Mouse (Mus musculus) lung, postnatal 25 days (tissue): ENCODE data around the gene Krt222.

Experiments
- DNase-seq: peaks from one replicate; pipeline ENCODE4 v3.0.0; 2022; ENCODE audit warnings: low spot score

The Krt222 gene

DNA sequence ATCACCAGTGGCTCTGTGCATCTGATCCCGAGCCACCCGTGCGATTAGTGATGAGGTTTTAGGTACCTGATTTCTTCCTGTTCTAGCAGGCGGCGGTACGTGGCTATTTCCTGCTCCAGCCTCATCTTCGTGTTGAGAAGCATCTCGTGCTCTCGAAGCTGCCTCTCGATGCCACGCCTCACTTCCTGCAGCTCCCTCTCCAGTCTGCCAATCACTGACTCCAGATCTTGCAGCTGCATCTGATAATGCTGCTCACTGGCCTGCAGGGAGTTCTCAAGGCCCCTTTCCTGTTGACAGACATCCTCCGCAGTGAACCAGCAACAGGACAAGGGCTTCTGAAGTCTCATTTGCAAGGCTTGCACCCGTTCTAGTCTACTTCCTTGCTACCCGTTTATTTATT lies 5.4 kb downstream of the Krt222 start:
- DNase-seq, result peak; percentile 59

DNA sequence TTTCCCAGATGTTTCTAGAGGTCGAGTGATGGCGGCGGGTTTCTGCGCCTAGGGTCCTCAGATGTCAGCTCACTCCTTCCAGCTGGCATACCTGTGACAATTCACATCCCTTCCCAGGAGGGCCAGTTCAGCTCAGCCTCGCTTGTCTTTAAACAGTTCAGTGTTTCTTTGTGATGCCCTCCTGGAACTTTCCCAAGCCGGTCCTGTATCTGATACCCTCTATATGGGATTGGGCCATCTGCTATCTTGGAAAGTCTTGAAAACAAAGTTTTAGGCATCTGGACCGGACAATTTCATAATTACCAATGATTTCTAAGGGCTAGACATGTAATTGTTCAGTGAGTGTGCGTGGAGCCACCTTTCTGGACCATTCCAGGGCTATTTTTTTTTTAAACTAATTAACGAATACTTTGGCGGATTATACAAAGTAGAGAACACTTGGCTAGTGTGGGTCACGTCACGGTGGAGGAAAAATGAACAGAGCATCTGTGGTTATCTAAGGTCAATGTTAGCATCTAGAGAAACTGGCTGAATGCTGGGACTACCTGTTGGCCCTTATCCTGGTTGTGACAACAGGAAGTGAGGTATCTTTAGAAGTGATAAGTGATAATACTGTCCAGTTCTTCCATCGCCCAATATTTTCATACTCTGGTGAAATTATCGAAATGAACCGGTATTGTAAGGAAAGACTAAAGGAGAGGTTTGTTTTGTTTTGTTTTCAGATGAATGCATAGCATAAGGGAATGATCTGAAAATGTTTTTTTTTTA lies 12.7 kb downstream of the Krt222 start:
- DNase-seq, result no peak

DNA sequence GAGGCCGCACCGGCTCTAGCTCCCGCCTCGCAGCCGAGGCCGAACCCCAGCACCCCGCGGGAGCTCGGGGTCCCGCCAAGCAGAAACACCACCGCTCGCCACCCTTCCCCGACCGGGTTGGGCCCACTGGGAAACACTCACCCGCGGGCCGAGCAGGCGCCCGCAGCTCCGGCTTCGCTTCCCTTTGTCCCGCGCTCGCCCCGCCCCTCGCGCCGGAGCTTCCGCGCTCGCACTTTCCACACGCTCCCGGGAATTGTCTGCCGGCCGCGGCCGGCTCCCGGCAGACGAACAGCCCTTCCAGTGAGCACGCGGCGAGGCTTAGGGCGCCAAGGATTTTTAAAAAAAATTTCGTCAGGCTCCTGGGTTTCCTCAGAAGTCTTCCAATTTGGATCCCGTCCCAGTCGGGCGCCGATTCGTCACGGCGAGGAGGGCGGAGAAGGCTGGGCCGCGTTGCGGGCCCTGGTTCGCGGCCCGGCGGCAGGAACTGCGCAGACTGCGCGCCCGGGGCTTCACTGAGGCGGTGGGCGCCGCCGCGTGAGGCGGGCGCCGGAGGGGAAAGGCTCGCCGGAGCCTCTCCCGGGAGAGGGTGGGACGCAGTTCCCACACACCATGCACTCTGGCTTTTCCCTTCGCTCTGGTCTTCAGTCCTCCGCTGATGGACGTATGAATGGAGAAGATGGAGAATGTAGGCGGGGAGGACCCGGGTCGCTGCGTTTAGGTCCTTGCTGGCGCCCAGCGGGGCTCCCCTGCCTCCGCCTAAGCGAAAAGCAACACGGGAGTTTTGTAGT lies 13.4 kb downstream of the Krt222 start, which contains the start of gene Smarce1:
TSS of gene Smarce1 (minus strand) at position 757 of the 788 bp plus-strand sequence.
- DNase-seq, result peak; percentile 58

DNA sequence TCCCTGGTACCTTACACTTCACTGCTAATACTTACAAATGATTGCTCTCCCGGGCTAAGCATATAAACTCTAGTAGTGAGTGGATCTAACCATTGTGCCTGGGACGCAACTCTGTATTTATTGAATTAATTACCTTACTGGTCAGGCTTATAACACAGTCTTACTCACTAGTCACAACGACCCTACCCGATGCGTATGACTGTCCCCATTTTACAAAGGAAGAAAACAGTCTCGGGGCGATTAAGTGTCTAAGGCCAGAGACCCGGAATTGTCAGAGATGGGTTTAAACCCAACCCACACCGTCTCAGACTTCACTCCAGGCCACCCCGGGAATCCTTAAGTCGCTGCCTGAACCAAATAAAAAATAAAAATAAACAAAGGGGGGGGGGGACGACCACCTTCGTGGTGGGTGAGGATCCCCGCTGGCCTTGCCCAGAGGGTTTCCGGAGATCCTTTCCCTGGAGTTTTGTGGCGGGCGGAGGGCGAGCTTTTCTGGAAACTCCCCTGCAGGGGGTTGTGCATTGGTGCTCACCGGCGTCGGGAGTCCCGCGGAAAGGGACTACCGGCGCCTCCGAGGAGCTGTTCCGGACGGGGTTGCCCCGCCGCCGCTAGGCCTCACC lies 14.1 kb downstream of the Krt222 start:
- no peak for DNase-seq

DNA sequence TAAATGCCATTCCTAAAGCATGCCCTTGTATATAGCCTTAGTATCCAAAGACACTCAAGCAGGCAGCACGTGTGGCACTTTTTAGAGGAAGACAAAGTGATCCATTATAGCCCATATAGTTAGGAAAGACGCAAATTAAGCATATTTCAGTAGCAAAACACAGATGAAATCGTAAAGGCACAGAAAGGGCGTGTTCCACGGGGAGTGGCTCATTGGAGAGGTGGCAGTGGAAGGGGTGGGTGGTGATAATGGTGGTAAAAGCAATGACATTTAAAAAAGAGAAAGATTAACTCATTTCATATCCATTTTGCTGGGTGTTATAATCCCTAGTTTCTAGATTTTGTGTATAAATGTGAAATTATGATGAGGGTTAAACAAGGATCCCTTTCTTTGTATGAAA lies 17.6 kb downstream of the Krt222 start:
- no peak for DNase-seq

DNA sequence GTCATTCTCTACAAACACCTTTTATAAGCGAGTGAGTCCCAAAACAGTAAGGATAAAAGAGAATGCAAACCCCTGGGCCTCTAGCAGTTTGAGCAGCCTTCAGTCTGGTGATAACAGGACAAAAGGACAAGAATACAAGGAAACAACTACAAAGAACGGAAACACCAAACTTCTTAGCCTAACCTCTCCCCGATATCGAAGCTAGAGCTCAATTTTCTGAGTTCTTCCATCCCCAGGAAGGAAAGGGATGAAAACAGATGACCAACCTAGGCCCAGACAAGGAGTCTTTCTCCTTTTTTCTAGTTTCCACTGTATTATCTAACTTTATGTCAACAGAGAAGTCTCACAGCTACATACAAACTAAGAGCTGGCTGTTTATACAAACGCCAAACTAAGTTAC lies 20.6 kb downstream of the Krt222 start:
- DNase-seq, result no peak

DNA sequence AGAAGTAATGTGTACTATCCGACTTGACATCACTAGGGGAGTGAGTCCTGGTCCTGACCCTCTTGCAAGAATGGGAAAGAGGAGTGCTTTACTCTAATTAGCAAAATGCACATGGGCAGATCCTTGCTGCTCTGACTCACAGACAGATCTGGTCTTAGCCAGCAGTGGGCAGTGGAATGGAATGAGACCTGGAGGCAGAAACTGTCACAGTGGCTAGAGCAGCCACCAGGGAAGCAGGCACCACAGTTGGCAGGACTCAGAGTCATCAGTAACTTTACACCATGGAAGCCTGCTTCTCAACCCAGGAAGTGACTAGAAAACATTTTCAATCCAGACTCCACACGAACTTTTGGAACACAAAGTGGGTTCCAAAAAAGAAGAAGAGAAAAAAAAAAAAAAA lies 22.1 kb downstream of the Krt222 start:
- DNase-seq, result no peak

DNA sequence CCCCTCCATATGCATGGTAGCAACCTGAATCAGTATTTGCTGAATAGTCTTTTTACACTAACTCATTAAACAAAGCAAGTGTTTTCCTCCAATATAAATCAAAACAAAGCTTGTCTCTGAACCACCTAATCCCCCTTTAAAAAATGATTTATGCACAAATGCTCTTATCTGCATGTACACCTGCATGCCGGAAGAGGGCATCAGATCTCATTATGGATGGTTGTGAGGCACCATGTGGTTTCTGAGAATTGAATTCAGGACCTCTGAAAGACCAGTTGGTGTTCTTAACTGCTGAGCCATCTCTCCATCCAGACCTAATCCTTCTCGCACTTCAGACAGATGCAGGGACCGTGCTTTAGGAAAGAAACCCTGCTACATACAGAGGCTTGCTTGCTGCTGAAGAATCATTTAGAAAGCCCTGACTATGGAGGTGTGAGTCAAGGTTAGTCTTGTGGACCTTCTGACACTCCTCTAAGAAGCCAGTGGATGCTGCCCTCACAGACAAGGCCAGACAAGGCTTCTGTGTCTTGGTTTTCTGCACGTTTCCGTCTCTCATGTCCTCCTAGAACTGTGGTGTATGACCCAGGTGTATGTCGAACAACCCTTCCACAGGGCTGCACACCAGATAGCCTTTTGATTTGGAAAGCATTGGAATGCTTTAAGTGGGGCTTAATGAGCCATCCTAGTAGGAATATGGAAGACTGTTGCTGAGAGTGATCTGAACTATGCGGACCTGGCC lies 26.5 kb downstream of the Krt222 start:
- DNase-seq, result no peak

DNA sequence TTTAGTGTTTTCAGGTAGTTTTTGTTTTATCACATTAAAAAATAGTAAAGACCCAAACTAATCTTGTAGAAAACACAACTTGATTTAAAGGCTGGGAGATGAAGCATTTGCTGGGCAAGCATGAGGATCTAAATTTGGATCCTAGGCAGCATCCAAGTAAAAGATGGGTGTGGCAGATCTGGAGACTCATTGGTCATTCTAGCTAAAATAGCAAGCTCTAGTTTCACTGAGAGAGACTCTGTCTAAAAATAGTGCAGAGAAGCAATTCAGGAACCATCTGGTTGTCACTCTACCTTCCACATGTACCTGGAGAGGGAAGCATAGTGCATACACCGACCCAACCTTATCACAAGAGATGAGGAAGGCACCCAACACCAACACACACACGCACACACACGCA lies 27.7 kb downstream of the Krt222 start:
- DNase-seq, result no peak

DNA sequence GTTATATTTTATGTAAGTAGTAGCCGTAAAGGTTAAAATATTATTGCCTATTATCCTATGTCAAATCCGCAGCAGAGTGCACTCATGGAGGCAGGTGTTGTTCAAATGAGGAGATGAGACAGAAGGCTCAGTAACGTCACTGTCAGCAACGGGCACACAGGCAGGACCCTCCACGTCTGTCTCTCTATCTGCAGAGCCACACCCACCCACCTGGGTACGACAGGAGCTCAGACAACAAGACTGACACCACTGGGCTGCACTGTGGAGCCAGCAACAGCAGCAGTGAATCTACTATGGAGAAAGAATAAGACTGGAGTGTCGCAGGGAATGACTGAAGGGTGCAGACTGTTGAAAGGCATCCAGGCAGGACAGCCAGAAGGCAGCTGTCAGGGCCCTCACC lies 31.2 kb downstream of the Krt222 start:
- no peak for DNase-seq

DNA sequence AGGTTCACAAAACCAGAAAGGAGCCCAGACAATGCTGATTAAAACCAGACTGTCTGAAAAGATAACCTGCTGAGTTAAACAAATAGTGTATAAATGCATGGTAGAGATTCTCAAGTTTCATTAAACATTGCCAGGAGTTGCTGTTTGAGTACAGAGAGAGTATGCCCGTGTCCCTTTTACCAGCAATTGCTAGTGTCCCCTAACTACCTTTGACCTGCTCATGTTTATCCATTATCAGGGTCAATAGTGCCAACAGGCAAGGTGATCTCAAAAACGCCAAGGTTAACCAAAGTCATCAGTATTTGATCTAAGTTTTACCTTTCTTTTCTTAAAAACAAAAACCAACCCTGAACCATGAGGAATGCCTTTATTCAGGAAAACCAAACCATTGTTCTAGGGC lies 31.9 kb downstream of the Krt222 start:
- DNase-seq, result no peak

DNA sequence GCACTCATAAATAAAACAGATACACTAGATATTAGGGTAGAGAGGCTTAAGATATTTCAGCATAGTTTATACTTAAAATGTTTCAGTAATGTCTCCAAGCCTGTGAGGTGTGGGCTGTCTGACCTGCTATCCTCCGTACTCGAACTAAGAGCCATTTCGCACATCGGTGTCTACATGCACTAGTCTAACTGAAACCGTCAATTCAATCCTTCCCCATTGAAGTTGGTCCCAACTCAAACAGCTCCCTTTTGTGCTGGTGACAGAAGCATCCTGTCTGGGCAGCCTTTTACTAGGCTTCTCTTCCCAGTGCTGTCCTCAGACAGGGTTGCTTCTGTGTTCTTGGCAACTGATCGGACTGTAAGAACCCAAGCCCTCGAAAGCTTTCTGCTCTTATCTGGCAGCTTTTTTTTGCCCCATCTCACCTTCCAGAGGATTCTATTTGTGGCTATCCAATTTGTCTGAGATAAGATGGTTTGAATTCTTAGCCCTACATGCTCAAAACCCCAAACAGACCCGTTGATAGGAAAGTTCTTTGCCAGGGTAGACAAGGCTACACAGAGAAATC lies 35.7 kb downstream of the Krt222 start:
- DNase-seq, result no peak

DNA sequence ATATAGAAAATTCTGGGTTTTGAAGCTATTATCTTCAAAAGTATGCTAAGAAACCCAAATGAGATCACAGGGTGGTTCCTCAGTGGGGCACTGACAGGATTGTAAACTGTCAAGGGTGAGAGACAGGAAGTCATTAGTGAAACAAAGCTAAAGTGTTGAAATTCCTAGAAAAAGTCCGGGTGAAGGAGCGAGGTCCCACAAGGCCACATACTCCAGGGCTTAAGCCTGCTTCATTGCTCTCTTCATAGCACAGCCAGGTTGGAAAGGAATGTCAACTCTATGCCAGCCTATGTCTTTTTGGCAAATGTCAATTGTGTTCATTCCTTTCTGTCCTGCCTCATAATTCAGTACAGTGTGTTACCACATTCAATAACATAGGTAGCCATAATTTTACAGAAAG lies 36.4 kb downstream of the Krt222 start:
- DNase-seq, result no peak

DNA sequence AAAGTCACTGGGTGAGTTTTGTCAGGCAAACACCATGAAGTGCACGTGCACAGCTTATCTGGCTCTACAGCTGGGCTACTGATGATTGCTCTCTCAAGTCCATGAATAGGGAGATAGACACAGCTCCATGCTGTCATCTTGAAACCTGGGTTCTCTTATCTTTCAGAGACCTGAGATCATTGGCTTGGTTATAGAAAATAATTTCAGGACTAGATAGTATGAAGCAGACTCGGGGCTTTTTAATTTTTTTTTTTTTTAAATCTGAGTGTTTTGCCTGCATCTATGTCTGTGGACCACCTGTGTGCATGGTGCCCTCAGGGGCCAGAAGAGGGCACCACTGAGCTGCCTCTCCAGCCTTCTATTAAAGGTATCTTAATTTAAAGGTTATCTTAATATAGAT lies 36.9 kb downstream of the Krt222 start:
- no peak for DNase-seq

DNA sequence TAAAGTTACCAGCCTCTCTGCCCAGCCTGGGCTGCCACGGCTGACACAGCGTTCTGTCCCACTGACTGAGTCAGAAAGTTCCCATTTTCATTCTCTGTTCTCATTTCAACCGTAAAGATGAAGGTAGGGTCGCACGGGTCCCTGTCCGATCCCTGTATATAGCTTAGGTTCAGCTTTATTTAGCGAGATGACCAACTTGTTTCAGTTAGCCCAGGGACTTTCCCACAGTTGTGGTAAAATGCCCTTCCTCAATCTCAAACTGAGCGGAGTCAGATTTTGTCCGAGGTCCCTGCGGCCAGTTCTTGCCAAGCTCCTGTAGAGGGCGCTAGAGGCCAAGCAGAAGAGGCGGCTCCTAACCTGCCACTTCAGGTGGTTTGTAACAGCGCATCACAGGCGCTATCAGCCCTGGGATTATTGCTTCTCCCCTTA lies 54.7 kb downstream of the Krt222 start:
- DNase-seq, result peak; percentile 67

DNA sequence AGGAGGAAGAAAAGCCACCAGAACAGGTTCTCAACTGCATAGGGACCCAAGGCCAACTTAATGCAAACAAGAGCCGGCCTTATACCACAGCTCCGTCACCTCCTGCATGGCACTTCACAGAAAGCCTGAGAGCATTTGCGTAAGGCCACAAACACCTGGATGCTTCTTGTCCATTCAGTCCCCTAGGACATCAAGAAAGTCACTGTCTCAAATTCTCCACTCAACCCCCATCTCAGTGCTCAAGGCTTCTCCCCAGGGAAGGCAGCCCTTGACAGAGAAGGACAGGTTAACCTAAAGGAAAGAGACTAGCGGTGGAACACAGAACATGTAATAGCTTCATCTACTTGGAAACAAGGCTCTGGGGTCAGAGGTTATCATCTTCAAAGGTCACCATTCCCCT lies 56.5 kb downstream of the Krt222 start:
- DNase-seq, result no peak

DNA sequence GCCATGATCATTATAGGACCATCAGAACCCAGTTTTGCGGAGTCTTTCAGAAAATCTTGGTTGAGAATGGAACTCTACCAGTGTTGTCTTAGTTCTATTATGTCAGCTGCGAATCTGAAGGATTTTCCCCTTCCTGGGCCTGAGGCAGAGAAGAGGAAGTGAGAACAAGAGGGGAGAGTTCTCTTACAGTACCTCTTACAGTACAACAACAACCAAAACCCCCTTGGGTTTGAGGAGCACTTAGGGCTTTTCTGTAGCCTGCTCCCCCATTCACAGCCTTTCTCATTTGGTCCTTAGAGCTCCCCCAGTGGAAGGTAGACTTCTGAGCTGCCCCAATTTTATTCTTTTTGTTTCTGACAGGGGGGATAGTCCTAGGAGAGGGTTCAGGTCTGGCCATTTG lies 57.0 kb downstream of the Krt222 start:
- no peak for DNase-seq
